Mouse (Mus musculus) fat pad, adult 2 months (tissue): ENCODE results near the gene Pou4f2.

Experiments used
- DNase-seq: peaks from one replicate; pipeline ENCODE4 v3.0.0-alpha.2; 2011; ENCODE audit warnings: low read depth, low spot score; ENCODE audit errors: extremely low read depth

Gene Pou4f2

GRCm38 (mm10) chr8:78436071-78436651 is at the start of gene Pou4f2:
TSS of gene Pou4f2 (minus strand) at chr8:78436645.
- no peak for DNase-seq

GRCm38 (mm10) chr8:78477051-78477829 is 40.8 kb upstream of the Pou4f2 start:
- DNase-seq, result no peak

- no peak for DNase-seq
Measured at GRCm38 (mm10) chr8:78467889-78468288, 31.4 kb upstream of the Pou4f2 start.

GRCm38 (mm10) chr8:78463941-78464340 is 27.5 kb upstream of the Pou4f2 start:
- no peak for DNase-seq

DNA sequence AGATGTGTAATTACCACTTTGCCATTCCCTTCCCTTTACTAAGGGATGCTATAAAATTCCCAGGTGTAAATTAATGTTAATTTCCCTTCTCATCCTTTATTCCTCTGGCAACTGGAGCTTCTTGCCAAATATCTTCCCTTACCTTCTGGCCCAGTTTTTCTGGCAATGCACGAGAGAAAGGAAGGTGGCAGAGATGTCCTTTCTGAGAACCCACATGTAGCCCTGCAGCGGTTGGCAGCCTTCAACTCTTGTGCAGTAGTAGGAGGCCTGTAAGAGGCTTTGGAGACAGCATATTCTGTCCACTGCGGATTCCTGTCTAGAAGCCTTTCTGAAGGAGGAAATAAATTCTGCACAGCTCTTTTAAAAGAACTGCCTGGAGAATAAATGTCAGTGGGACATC is 20.0 kb upstream of the Pou4f2 start:
- peak; percentile 68 for DNase-seq

DNA sequence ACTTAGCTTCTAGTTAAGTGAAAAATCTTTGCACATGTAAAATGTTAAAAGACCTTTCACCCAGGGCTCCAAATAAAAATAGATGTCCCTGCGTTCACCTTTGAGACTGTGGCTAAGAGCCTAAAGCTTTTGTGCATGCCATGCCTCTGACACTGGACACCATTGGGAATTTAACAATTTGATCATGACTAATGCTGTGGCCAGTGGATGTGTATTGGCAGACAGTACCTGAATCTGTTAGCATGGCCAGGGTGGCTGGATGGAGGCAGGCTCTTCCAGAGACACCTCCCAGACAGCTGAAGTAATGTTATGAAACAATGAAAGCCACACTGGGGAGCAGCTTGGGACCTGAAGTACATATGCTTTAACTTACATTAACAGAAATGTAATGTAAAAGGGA is 6.3 kb upstream of the Pou4f2 start:
- no peak for DNase-seq

- DNase-seq, result no peak
Measured at GRCm38 (mm10) chr8:78438121-78438520, 1.7 kb upstream of the Pou4f2 start.

- DNase-seq, result no peak
Measured at GRCm38 (mm10) chr8:78437140-78438045, 948 bp upstream of the Pou4f2 start.

- no peak for DNase-seq
Measured at GRCm38 (mm10) chr8:78436661-78437060, 216 bp upstream of the Pou4f2 start.

DNA sequence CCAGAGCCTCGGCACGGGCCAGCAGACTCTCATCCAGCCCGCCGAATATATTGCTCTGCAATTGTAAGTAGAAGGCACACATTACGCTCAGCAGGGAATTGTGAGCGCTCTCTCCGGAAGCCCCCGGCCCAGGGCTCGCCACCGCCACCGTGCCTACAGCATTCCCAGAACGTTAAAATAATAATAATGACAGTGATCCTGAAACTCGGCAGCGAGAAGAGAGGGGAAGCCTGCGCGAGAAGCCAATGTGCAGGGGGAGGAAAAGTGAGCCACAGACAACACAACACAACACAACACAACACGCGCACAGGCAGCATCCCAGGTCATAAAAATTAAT is 853 bp downstream of the Pou4f2 start:
- no peak for DNase-seq

GRCm38 (mm10) chr8:78434823-78435623 is 1.4 kb downstream of the Pou4f2 start:
- no peak for DNase-seq

DNA sequence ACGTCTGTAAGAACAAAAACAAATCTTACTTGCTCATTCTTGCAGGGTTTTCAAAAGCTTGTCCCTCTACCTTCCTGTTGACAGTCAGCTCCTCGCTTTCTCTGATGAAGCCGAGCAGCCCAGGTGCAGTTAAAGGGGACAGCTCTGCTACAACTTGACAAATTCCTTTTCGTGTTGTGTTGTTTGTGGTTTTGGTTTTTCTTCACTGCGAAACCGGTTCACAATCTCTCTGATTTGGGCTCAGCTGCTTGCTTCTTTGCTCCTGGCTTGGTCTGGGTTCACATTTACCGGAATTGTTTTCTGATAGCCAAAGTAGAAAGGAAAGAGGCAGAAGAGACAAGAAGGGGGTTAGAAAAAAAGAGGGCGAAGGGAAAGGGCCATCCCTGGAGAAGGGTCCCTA is 2.1 kb downstream of the Pou4f2 start:
- DNase-seq, result no peak

GRCm38 (mm10) chr8:78433318-78433717 is 3.1 kb downstream of the Pou4f2 start:
- DNase-seq, result no peak

- no peak for DNase-seq
Measured at GRCm38 (mm10) chr8:78432451-78432850, 4.0 kb downstream of the Pou4f2 start.

- no peak for DNase-seq
Measured at GRCm38 (mm10) chr8:78431356-78431755, 5.1 kb downstream of the Pou4f2 start.

DNA sequence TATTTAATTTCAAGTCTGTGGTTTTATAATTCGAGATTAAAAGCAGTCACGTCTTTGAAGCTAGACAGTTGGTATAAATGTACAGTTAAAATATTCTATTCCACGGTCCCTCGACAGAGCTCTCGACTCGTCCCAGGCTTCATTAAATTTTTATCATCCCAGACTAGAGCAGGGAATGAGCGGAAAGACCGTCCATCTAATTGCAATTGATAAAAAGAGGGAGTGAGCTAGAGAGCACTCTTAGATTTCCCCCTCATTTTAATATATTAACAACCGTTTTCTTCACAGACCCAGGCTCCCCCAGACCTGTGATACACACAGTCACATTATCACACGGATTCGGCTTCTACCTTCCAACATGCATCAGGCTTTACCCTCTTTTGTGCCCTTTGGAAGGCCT is 8.3 kb downstream of the Pou4f2 start:
- no peak for DNase-seq

DNA sequence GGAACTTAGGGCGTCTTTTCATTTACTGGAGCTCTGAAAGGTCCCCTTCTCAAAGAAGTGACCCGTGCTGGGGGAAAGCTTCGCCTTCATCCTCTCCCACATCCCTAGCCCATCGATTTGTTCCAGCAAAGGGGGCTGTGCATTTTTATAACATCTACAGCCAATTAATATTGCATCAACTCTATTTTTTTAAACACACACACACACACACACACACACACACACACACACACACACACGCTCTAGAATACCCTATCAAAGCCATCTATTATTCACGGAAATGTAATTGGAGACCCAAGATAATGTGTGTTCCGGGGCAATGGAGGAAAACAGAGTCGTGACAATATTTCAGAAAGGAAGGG is 8.7 kb downstream of the Pou4f2 start:
- no peak for DNase-seq

DNA sequence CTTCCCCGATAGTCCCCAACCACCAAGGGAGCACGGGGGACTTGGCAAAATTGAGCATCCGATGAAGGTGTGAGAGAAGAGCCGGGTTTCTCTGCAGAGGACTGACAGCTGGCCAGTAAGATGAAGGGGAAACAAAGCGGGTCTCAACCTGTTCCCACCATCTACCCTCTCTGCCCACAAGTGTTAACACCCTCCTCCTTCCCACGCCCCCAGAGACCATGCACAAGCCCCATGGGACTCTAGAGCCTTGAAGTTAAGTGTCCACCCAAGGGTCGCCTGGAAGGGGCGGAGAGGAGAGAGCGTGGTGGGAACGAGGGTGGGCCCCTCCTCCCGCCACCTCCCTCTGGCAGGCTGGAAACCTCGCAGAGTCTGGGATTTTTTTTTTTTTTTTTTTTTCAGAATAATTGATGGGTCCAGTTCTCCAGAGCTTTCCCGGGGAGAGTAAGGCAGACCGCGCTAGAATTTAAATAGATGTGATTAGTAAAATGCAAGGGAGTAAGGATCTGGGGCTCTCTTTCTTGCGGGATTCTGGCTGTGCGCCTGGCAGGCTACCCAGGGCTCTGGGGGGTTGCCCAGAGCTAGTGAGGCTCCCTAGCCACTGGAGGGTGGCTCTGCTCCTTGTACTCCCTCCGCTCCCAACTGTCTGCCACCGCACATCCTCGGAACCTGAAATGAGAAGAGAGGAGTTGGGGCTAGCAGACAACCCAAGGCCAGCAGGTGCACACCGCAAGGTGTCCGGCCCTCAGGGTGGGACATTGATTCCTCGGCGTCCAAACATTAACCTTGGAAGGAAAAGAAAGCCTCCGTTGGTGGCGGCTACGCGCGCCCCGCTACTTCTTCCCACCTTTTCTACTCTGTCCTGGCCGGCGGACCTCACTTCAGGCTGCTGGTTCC is 9.3 kb downstream of the Pou4f2 start:
- DNase-seq, result no peak

GRCm38 (mm10) chr8:78426455-78426854 is 10.0 kb downstream of the Pou4f2 start:
- no peak for DNase-seq

DNA sequence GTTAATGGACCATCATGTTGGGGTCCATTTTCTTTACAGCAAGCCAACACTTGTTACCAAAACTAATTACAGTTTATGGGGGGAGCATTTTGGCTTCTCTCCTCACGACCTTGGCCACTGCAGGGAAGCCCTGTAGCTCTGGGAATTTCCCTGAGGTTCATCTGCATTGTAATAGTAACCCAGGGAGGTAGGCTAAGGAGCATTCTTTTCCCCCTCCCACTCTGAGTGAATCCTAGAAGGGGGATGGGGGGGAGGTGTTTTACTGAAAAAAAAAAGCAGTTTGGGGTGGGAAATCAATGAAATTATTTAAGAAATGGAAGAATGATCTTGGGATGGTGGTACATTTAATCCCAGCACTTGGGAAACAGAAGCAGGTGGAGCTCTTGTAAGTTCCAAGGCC is 12.5 kb downstream of the Pou4f2 start:
- DNase-seq, result no peak
